Comparison of ENCODE assay signal across 26 mouse cellular contexts in the genomic region with DNA sequence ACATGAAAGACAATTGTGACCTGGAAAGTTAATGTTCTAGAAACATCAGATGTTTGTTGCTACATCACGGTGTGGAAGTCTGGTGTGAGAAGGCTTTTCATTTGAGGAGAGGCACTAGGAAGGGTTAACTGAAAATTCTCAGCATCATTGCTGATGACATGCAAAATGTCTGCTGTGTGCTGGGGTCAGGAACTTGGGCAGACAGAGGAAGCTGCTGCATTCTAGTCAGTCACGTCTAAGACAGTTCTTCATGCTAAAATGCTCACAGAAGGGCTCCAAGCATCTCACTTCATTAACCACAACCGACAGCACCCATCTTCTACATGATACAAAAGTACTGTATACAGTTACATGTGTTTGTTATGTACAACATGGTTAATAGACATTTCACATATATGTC. TPM values are rescaled to one million over a fixed set of nuclear protein-coding genes. Genes with fewer than 3 reads are reported as not detected.
DNase-seq lines count a peak whose midpoint lies in the region; ATAC-seq and TF ChIP-seq lines count a peak whose summit lies in the region.
"Had no signal": no experiment of that assay in that cellular context is flagged by ENCODE, and none has a peak within 500 bp of the region (broad histone marks: within the 10 kb centered on the region; RNA-seq: fewer than 3 reads in every experiment).

No protein-coding gene starts in this region.

- no peaks in the 10 kb centered on the region for H3K36me3 ChIP-seq in CH12.LX (replicated peaks in 1 of 2; ENCODE audit: control insufficient read depth in 1 of 2, insufficient read depth in 1 of 2, low read length in 1 of 2)
- H3K36me3 ChIP-seq: embryonic facial prominence, embryonic 15.5 days; forebrain, embryonic 10.5 days; heart, embryonic 15.5 days; hindbrain, embryonic 13.5 days had no signal

- in situ Hi-C loops in CH12.LX (cut with MboI; ENCODE audit: low pct_ligation_motif_present, low pct_unique_long_range_greater_than_20kb, low sequenced_read_pairs) = no loop called here

- H3K4me2 ChIP-seq in CH12.LX (ENCODE audit: insufficient read depth, low read depth, poor library complexity, severe bottlenecking) = no peak overlapping the region
- H3K4me2 ChIP-seq: embryonic facial prominence, embryonic 15.5 days; heart, embryonic 11.5 days; heart, embryonic 15.5 days; hindbrain, embryonic 13.5 days had no signal

- no peak for TF ChIP-seq RAD21 in CH12.LX (IDR thresholded peaks at IDR 0.05; ENCODE audit: low read depth, low read length)

- no peak for TF ChIP-seq POLR2A in CH12.LX (IDR thresholded peaks at IDR 0.05; ENCODE audit: low read depth, low read length)

- H3K4me3 ChIP-seq in CH12.LX (replicated peaks in 1 of 3; ENCODE audit: low read depth in 2 of 3, low read length in 2 of 3, poor library complexity in 1 of 3) = no peak overlapping the region
- H3K4me3 ChIP-seq: embryonic facial prominence, embryonic 15.5 days; erythroblast, embryonic 14.5 days; forebrain, embryonic 10.5 days; heart, embryonic 15.5 days; hindbrain, embryonic 13.5 days had no signal

- no peaks in the 10 kb centered on the region for H3K27me3 ChIP-seq in CH12.LX (replicated peaks)
- H3K27me3 ChIP-seq: embryonic facial prominence, embryonic 15.5 days; heart, embryonic 15.5 days; hindbrain, embryonic 13.5 days had no signal

- no peak for TF ChIP-seq CTCF in CH12.LX (conservative IDR thresholded peaks at IDR 0.05 in 1 of 2, IDR thresholded peaks at IDR 0.05 in 1 of 2; ENCODE audit: low read depth in 2 of 2, low read length in 2 of 2)

- TF ChIP-seq EP300 in CH12.LX (IDR thresholded peaks at IDR 0.05; ENCODE audit: low read length) = peak; percentile 14; the same call in 1 of the 2 replicates

- H3K4me1 ChIP-seq in CH12.LX (ENCODE audit: control insufficient read depth in 1 of 2, insufficient read depth in 2 of 2) = peaks cover 8 to 30% of the 10 kb centered on the region in 2 experiments
- H3K4me1 ChIP-seq: embryonic facial prominence, embryonic 15.5 days; forebrain, embryonic 10.5 days; heart, embryonic 15.5 days; hindbrain, embryonic 13.5 days had no signal

- H3K79me2 ChIP-seq in CH12.LX (replicated peaks; ENCODE audit: control insufficient read depth, extremely low read depth, insufficient read depth, poor library complexity, severe bottlenecking) = no peaks in the 10 kb centered on the region

- peak overlapping the region; percentile 25; the same call in 1 of the 2 replicates for H3K27ac ChIP-seq in CH12.LX (ENCODE audit: insufficient read depth, low read depth)
- H3K27ac ChIP-seq: embryonic facial prominence, embryonic 15.5 days; forebrain, embryonic 10.5 days; heart, embryonic 15.5 days; hindbrain, embryonic 13.5 days; hindbrain, postnatal 0 days had no signal

- dilution Hi-C loops in CH12.LX (cut with MboI; ENCODE audit: extremely low pct_ligation_motif_present, extremely low pct_unique_long_range_greater_than_20kb, low sequenced_read_pairs) = no loop called here

- no peak overlapping the region for H3K9ac ChIP-seq in CH12.LX (ENCODE audit: insufficient read depth, low read depth)
- H3K9ac ChIP-seq: embryonic facial prominence, embryonic 15.5 days; heart, embryonic 15.5 days; hindbrain, embryonic 13.5 days had no signal

- peak; percentile 12 for DNase-seq in thymus, postnatal 14 days
- DNase-seq in thymus, postnatal 36 days = no peak
- no peak for DNase-seq in CH12.LX (ENCODE audit: extremely low read depth)
- no peak for DNase-seq in right cerebral cortex, postnatal 36 days (ENCODE audit: low spot score in 2 of 2)
- no peak for DNase-seq in urinary bladder, postnatal 36 days (ENCODE audit: low spot score in 2 of 2)
- DNase-seq: adrenal gland, adult 8-10 months; adrenal gland, postnatal 36 days; cerebellum, adult 2 months; cerebellum, postnatal 10 days; embryo, embryonic 11 days; gastrocnemius, postnatal 10 days; heart, adult 18-20 months; heart, postnatal 14 days had no signal

- peak; percentile 31; the same call in 1 of the 2 replicates for ATAC-seq in neutrophil, adult 5-6 weeks (ENCODE audit: extremely low read depth, insufficient number of reproducible peaks, low FRiP score, poor library complexity, severe bottlenecking)
- ATAC-seq: forebrain, embryonic 14.5 days; hindbrain, postnatal 0 days had no signal

- no peaks in the 10 kb centered on the region for H3K9me3 ChIP-seq in CH12.LX (replicated peaks; ENCODE audit: low read length)
- H3K9me3 ChIP-seq: embryonic facial prominence, embryonic 15.5 days; forebrain, embryonic 10.5 days; heart, embryonic 15.5 days; hindbrain, embryonic 13.5 days had no signal

TF ChIP-seq in CH12.LX, 34 proteins besides CTCF, POLR2A, EP300 and RAD21:
- TF ChIP-seq MEF2A (IDR thresholded peaks at IDR 0.05; ENCODE audit: borderline replicate concordance, low read depth, low read length) (no peak), ELF1 (IDR thresholded peaks at IDR 0.05; ENCODE audit: low read depth, low read length) (0 out of 2 replicates have a peak, but pooled peaks have one; percentile 15), IRF4 (IDR thresholded peaks at IDR 0.05; ENCODE audit: low read depth, low read length) (no peak), JUN (IDR thresholded peaks at IDR 0.05; ENCODE audit: insufficient read depth, low read depth, low read length) (no peak), ETS1 (conservative IDR thresholded peaks at IDR 0.05; ENCODE audit: low read depth, low read length) (peak; percentile 43; the same call in 1 of the 2 replicates), SMC3 (IDR thresholded peaks at IDR 0.05; ENCODE audit: low read depth, low read length) (no peak), MXI1 (IDR thresholded peaks at IDR 0.05; ENCODE audit: low read depth, low read length) (no peak), RCOR1 (conservative IDR thresholded peaks at IDR 0.05; ENCODE audit: low read depth, low read length) (no peak), TCF12 (IDR thresholded peaks at IDR 0.05; ENCODE audit: low read depth, low read length) (peak; percentile 27; the same call in 1 of the 2 replicates), BHLHE40 (IDR thresholded peaks at IDR 0.05; ENCODE audit: low read depth, low read length) (0 out of 2 replicates have a peak, but pooled peaks have one; percentile 12), KAT2A (IDR thresholded peaks at IDR 0.05; ENCODE audit: insufficient replicate concordance, low read length) (no peak)

RNA-seq across cellular contexts. Expression of a gene that starts 8.0 kb away (rescaled TPM):
- total RNA-seq in CH12.LX (2012; rRNA removed) (112 and 132 TPM in 2 replicates), CH12.LX (2014; rRNA removed) (229 and 269 TPM in 2 replicates)
- polyA plus RNA-seq in CH12.LX (2012; ENCODE audit: insufficient read length, low read depth) = 71.2 and 71.3 TPM in 2 replicates
- total RNA-seq in neutrophil, adult 5-6 weeks (2017) = 295 and 306 TPM in 2 replicates
- total RNA-seq: hindbrain, postnatal 0 days had no signal
- polyA plus RNA-seq: forebrain, embryonic 14.5 days; heart, embryonic 11.5 days; hindbrain, embryonic 13.5 days; hindbrain, postnatal 0 days had no signal

RNA-seq across cellular contexts. Expression of a gene that starts 48.3 kb away (rescaled TPM):
- total RNA-seq in CH12.LX (2012; rRNA removed) (2.0 and 2.8 TPM in 2 replicates), CH12.LX (2014; rRNA removed) (0.23 and 0.42 TPM in 2 replicates)
- 0.46 and 0.61 TPM in 2 replicates for polyA plus RNA-seq in CH12.LX (2012; ENCODE audit: insufficient read length, low read depth)
- total RNA-seq in neutrophil, adult 5-6 weeks (2017) = 0.37 TPM in 1 of 2 replicates, not detected in the other
- total RNA-seq: adrenal gland, adult 8-10 months; adrenal gland, postnatal 36 days; ES-E14; gastrocnemius, postnatal 10 days; gastrocnemius, postnatal 4 days; heart, adult 18-20 months; heart, postnatal 14 days; hematopoietic stem cell, adult 5-6 weeks; hindbrain, postnatal 0 days had no signal
- polyA plus RNA-seq: cerebellum, adult 2 months; embryonic facial prominence, embryonic 11.5 days; erythroblast, embryonic 14.5 days; forebrain, embryonic 10.5 days; forebrain, embryonic 14.5 days; heart, embryonic 11.5 days; heart, embryonic 15.5 days; hindbrain, embryonic 13.5 days; hindbrain, postnatal 0 days had no signal

RNA-seq across cellular contexts. Expression of a gene that starts 59.2 kb away (rescaled TPM):
- total RNA-seq in CH12.LX (2012; rRNA removed) (1.7 TPM in 2 replicates), CH12.LX (2014; rRNA removed) (11.9 and 12.6 TPM in 2 replicates)
- 6.5 and 8.0 TPM in 2 replicates for polyA plus RNA-seq in CH12.LX (2012; ENCODE audit: insufficient read length, low read depth)
- total RNA-seq in neutrophil, adult 5-6 weeks (2017) = 59.1 and 63.0 TPM in 2 replicates
- total RNA-seq: ES-E14; hindbrain, postnatal 0 days had no signal
- polyA plus RNA-seq: erythroblast, embryonic 14.5 days had no signal
